Comparison of ENCODE assay signal across 19 mouse cellular contexts in the genomic region with DNA sequence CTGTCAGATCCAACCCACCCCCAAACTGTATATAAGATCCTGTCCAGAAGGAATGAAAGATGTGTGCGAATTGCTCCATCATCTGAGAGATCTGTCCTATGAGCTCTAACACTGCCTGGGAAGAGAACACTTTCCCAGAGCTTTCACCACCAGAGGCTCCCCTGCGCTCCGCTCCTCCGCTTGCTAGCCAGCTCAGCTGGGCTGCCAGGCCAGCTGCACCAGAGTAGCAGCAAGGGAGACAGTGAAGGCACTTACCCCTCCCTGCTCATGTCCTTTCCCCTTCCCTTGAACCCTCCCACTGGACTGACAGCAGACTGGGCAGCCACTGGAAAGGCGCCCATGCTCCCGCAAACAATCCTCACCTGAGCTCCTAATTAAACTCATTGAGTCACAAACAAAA. TPM values are rescaled to one million over a fixed set of nuclear protein-coding genes. Genes with fewer than 3 reads are reported as not detected.
DNase-seq lines count a peak whose midpoint lies in the region; ATAC-seq and TF ChIP-seq lines count a peak whose summit lies in the region.
"Had no signal": no experiment of that assay in that cellular context is flagged by ENCODE, and none has a peak within 500 bp of the region (broad histone marks: within the 10 kb centered on the region; RNA-seq: fewer than 3 reads in every experiment).

No protein-coding gene starts in this region.

- H3K9me3 ChIP-seq in kidney, embryonic 14.5 days (ENCODE audit: control insufficient read depth, low read length): no peaks in the 10 kb centered on the region
- no peaks in the 10 kb centered on the region for H3K9me3 ChIP-seq in midbrain, postnatal 0 days (ENCODE audit: low read length)
- H3K9me3 ChIP-seq in midbrain, embryonic 15.5 days: no peaks in the 10 kb centered on the region
- H3K9me3 ChIP-seq: embryonic facial prominence, embryonic 12.5 days; forebrain, embryonic 10.5 days; hindbrain, embryonic 15.5 days; midbrain, embryonic 10.5 days; neural tube, embryonic 13.5 days had no signal

- H3K36me3 ChIP-seq in kidney, embryonic 14.5 days (ENCODE audit: control insufficient read depth, insufficient read depth, low read length): no peaks in the 10 kb centered on the region
- no peaks in the 10 kb centered on the region; the same call in 1 of the 2 replicates for H3K36me3 ChIP-seq in midbrain, postnatal 0 days (ENCODE audit: insufficient read depth, low read length)
- H3K36me3 ChIP-seq in midbrain, embryonic 15.5 days (replicated peaks): no peaks in the 10 kb centered on the region
- H3K36me3 ChIP-seq: embryonic facial prominence, embryonic 12.5 days; forebrain, embryonic 10.5 days; hindbrain, embryonic 15.5 days; midbrain, embryonic 10.5 days; neural tube, embryonic 13.5 days had no signal

- TF ChIP-seq CTCF in midbrain, postnatal 0 days (IDR thresholded peaks at IDR 0.05): peak; percentile 39; the same call in 1 of the 2 replicates

- no peak overlapping the region for H3K27ac ChIP-seq in kidney, embryonic 14.5 days (ENCODE audit: low read depth, low read length)
- no peak overlapping the region for H3K27ac ChIP-seq in midbrain, postnatal 0 days (ENCODE audit: low read depth, low read length)
- no peak overlapping the region for H3K27ac ChIP-seq in midbrain, embryonic 15.5 days
- H3K27ac ChIP-seq: embryonic facial prominence, embryonic 12.5 days; forebrain, embryonic 10.5 days; hindbrain, embryonic 15.5 days; midbrain, embryonic 10.5 days; neural tube, embryonic 13.5 days had no signal

- WGBS in kidney, embryonic 14.5 days: 42% methylated on average over 6 of the region's 6 CpGs
- 29% methylated on average over 6 of the region's 6 CpGs for WGBS in midbrain, postnatal 0 days
- 41% methylated on average over 6 of the region's 6 CpGs for WGBS in midbrain, embryonic 15.5 days

- H3K4me1 ChIP-seq in kidney, embryonic 14.5 days (ENCODE audit: control insufficient read depth, insufficient read depth, low read length): no peaks in the 10 kb centered on the region; the same call in 1 of the 2 replicates
- H3K4me1 ChIP-seq in midbrain, postnatal 0 days (ENCODE audit: insufficient read depth, low read length): no peaks in the 10 kb centered on the region
- peaks cover 2% of the 10 kb centered on the region for H3K4me1 ChIP-seq in midbrain, embryonic 15.5 days
- H3K4me1 ChIP-seq: embryonic facial prominence, embryonic 12.5 days; hindbrain, embryonic 15.5 days; midbrain, embryonic 10.5 days had no signal

- H3K9ac ChIP-seq in kidney, embryonic 14.5 days (ENCODE audit: low read depth, low read length): no peak overlapping the region
- no peak overlapping the region for H3K9ac ChIP-seq in midbrain, postnatal 0 days (replicated peaks; ENCODE audit: low read length, poor library complexity, severe bottlenecking)
- H3K9ac ChIP-seq in midbrain, embryonic 15.5 days: no peak overlapping the region
- H3K9ac ChIP-seq: embryonic facial prominence, embryonic 12.5 days; hindbrain, embryonic 15.5 days; neural tube, embryonic 13.5 days had no signal

- ATAC-seq in frontal cortex, adult (ENCODE audit: low TSS enrichment): peak; percentile 69; the same call in 1 of the 2 replicates
- ATAC-seq in kidney, embryonic 14.5 days (ENCODE audit: low FRiP score, low TSS enrichment): peak; percentile 57
- ATAC-seq in midbrain, postnatal 0 days (ENCODE audit: low FRiP score): no peak
- ATAC-seq in midbrain, embryonic 15.5 days (replicated peaks): no peak

- no peak for DNase-seq in frontal cortex, postnatal 10 days (ENCODE audit: low spot score in 2 of 2)
- no peak for DNase-seq in kidney, postnatal 25 days
- DNase-seq in midbrain, postnatal 0 days (ENCODE audit: low spot score): no peak
- DNase-seq in retina, postnatal 1 day: peak; percentile 45
- no peak for DNase-seq in spleen, adult 18-20 months
- DNase-seq: adrenal gland, postnatal 10 days; kidney, postnatal 14 days; liver; lung, adult 18-20 months; lung, postnatal 4 days; right cerebral cortex, postnatal 4 days had no signal

- no peak overlapping the region for H3K4me2 ChIP-seq in kidney, embryonic 14.5 days (replicated peaks; ENCODE audit: low read depth, low read length)
- no peak overlapping the region for H3K4me2 ChIP-seq in midbrain, postnatal 0 days (ENCODE audit: low read depth, low read length, poor library complexity, severe bottlenecking)
- H3K4me2 ChIP-seq in midbrain, embryonic 15.5 days: no peak overlapping the region
- H3K4me2 ChIP-seq: embryonic facial prominence, embryonic 12.5 days; hindbrain, embryonic 15.5 days; neural tube, embryonic 13.5 days had no signal

- H3K4me3 ChIP-seq in kidney, embryonic 14.5 days (ENCODE audit: low read length): no peak overlapping the region
- H3K4me3 ChIP-seq in midbrain, postnatal 0 days (ENCODE audit: low read depth, low read length): no peak overlapping the region
- H3K4me3 ChIP-seq in midbrain, embryonic 15.5 days: no peak overlapping the region
- H3K4me3 ChIP-seq: embryonic facial prominence, embryonic 12.5 days; forebrain, embryonic 10.5 days; hindbrain, embryonic 15.5 days; midbrain, embryonic 10.5 days; neural tube, embryonic 13.5 days had no signal

- no peaks in the 10 kb centered on the region for H3K27me3 ChIP-seq in kidney, embryonic 14.5 days (ENCODE audit: control insufficient read depth, insufficient read depth, low read length)
- H3K27me3 ChIP-seq in midbrain, postnatal 0 days (ENCODE audit: insufficient read depth, low read length): no peaks in the 10 kb centered on the region
- H3K27me3 ChIP-seq in midbrain, embryonic 15.5 days (replicated peaks): no peaks in the 10 kb centered on the region
- H3K27me3 ChIP-seq: embryonic facial prominence, embryonic 12.5 days; hindbrain, embryonic 15.5 days; neural tube, embryonic 13.5 days had no signal

RNA-seq across cellular contexts. Expression of gene Pan3, which starts 6.3 kb away (rescaled TPM):
- 88.9 and 102 TPM in 2 replicates for polyA plus RNA-seq in kidney, embryonic 14.5 days (2014; fragmentation: Nextera tagmentation; extraction: Ambion mirVana)
- 38.9 and 66.7 TPM in 2 replicates for total RNA-seq in midbrain, postnatal 0 days (2014; rRNA removed)
- 51.3 and 61.4 TPM in 2 replicates for polyA plus RNA-seq in midbrain, postnatal 0 days (2015; fragmentation: Nextera tagmentation; extraction: Ambion mirVana)
- 59.6 and 66.0 TPM in 2 replicates for polyA plus RNA-seq in midbrain, embryonic 15.5 days (2015; fragmentation: Nextera tagmentation; extraction: Ambion mirVana)

RNA-seq across cellular contexts. Expression of gene Flt3, which starts 23.3 kb away (rescaled TPM):
- not detected in 2 replicates for polyA plus RNA-seq in kidney, embryonic 14.5 days (2014; fragmentation: Nextera tagmentation; extraction: Ambion mirVana)
- 2.5 and 2.6 TPM in 2 replicates for total RNA-seq in midbrain, postnatal 0 days (2014; rRNA removed)
- 2.0 TPM in 2 replicates for polyA plus RNA-seq in midbrain, postnatal 0 days (2015; fragmentation: Nextera tagmentation; extraction: Ambion mirVana)
- 0.54 and 0.77 TPM in 2 replicates for polyA plus RNA-seq in midbrain, embryonic 15.5 days (2015; fragmentation: Nextera tagmentation; extraction: Ambion mirVana)
- polyA plus RNA-seq: forebrain, embryonic 10.5 days had no signal

Comparison
In these comparisons a context has a peak if more than half of its experiments do, and no peak if none do; other contexts are left out.
1. ATAC-seq: peak in frontal cortex, adult (single experiment) and kidney, embryonic 14.5 days (single experiment); none in midbrain, postnatal 0 days (single experiment) and midbrain, embryonic 15.5 days (single experiment).